Mouse (Mus musculus) C2C12 (cell line): ENCODE measurements at regions not wholly inside any gene's neighbourhood (a gene's known extent, or its start where the extent isn't known, plus 50 kb on each side); places are given as distances from the start of the nearest gene placed in this dataset.

Experiments
- H3K27me3 ChIP-seq: one replicate; pipeline ENCODE4 v1.6.1; 2011; ENCODE audit not compliant: control insufficient read depth, insufficient read depth, insufficient read length
- H3K36me3 ChIP-seq: one replicate; pipeline ENCODE4 v1.6.1; 2011; ENCODE audit not compliant: control insufficient read depth, insufficient read depth
- H3K4me3 ChIP-seq: one replicate; pipeline ENCODE4 v1.5.1; 2011; ENCODE audit warnings: mild to moderate bottlenecking, control low read depth; ENCODE audit not compliant: poor library complexity, insufficient read depth, severe bottlenecking
- H3K79me2 ChIP-seq: one replicate; pipeline ENCODE4 v1.6.1; 2011; ENCODE audit not compliant: control insufficient read depth, insufficient read depth
- H3K79me3 ChIP-seq: one replicate; pipeline ENCODE4 v1.6.1; 2011; ENCODE audit warnings: low read depth, control low read depth
- H3ac ChIP-seq: one replicate; pipeline ENCODE3; 2011; ENCODE audit warnings: low read depth; ENCODE audit not compliant: control insufficient read depth, insufficient read length
- CEBPB ChIP-seq: IDR thresholded peaks from one replicate; pipeline ENCODE4 v1.6.1; 2011; ENCODE audit warnings: low read depth, mild to moderate bottlenecking, control low read depth, moderate library complexity
- CTCF ChIP-seq: IDR thresholded peaks from one replicate; pipeline ENCODE4 v1.5.1; 2011; ENCODE audit not compliant: control insufficient read depth, insufficient read depth, insufficient read length
- FOSL1 ChIP-seq: IDR thresholded peaks from one replicate; pipeline ENCODE4 v1.8.0; 2011; ENCODE audit warnings: mild to moderate bottlenecking, low read length; ENCODE audit not compliant: poor library complexity, insufficient read depth, severe bottlenecking
- MAX ChIP-seq: IDR thresholded peaks from one replicate; pipeline ENCODE4 v1.6.1; 2011; ENCODE audit warnings: mild to moderate bottlenecking, control low read depth
- MYOD1 ChIP-seq: IDR thresholded peaks from one replicate; pipeline ENCODE4 v1.6.1; 2011; ENCODE audit warnings: low read depth; ENCODE audit not compliant: control insufficient read depth, insufficient read length
- MYOG ChIP-seq: IDR thresholded peaks from one replicate; pipeline ENCODE4 v1.6.1; 2011; ENCODE audit not compliant: control insufficient read depth, insufficient read length; ENCODE audit errors: extremely low read depth
- USF1 ChIP-seq: IDR thresholded peaks from one replicate; pipeline ENCODE4 v1.6.1; 2011; ENCODE audit warnings: low read depth, mild to moderate bottlenecking, control low read depth, moderate library complexity

DNA sequence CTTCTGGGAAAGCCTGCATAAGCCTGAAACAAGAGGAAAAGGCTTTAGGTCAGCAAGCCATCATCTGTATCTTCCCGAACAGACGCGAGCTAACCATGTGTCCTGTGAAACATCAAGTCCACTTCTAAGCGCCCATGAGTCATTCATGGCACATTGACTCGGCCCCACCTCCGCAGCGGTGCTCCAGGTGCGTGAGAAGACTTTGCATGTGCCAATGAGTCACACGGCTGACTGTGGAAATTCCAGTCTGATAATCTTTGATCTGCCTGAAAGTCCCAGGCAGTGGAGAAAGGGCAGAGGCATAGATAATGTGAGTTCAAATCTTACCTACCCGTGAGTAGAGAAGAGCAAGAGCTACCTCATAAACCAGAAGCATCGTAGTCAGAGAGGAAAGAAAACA, 137.8 kb downstream of the Pfkfb3 start:
- H3K36me3 ChIP-seq: no peaks in the 10 kb centered on the region
- no peaks in the 10 kb centered on the region for H3K27me3 ChIP-seq
- no peaks in the 10 kb centered on the region for H3K79me3 ChIP-seq
- no peak overlapping the region for H3ac ChIP-seq
- no peaks in the 10 kb centered on the region for H3K79me2 ChIP-seq
- TF ChIP-seq CEBPB (no peak), MAX (no peak), MYOD1 (no peak), USF1 (no peak), MYOG (no peak), FOSL1 (no peak), CTCF (no peak)
- H3K4me3 ChIP-seq: no peak overlapping the region

DNA sequence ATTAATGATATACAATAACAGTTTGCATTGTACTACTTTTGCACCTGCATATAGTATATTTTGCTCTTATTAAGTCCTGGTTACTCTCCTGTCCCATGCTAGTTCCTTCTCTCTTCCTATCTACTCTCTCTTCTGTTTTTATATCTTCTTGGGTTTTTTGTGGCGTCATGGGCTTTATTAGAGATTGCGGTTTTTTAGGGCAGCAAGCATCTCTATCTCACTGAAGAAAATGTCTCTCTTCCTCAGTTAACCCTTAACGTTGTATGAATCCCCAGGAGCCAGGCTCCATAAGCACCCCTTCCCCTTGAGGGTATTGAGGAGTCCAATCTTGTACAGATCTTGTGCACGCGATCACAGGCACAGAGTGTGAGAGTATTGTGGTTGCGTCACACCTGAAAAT, 141.4 kb downstream of the Pfkfb3 start:
- Histone ChIP-seq H3K27me3 (no peaks in the 10 kb centered on the region), H3ac (no peak overlapping the region), H3K79me2 (no peaks in the 10 kb centered on the region), H3K36me3 (no peaks in the 10 kb centered on the region), H3K4me3 (no peak overlapping the region), H3K79me3 (no peaks in the 10 kb centered on the region)
- TF ChIP-seq CEBPB (no peak), MYOD1 (no peak), CTCF (no peak), FOSL1 (no peak), USF1 (no peak), MYOG (no peak)

DNA sequence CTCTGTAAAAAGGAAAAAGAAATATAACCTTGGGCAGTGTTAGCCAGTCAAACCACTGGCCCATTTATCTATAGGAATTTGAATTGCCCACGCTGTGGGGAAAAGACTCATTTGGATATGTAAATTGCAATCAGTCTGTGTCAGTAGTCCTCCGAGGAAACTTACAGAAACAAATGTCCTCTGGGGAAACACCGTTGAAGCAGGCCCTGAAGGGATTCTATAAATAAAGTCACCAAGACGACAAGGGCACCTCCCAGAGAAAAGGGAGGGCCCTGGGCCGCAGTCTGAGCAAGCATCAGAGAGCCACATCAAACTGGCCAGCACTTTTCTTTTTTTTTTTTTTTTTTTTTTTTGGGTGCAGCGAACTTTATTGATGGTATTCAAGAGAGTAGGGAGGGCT, 145.4 kb downstream of the Pfkfb3 start:
- TF ChIP-seq MAX (no peak), MYOD1 (no peak), FOSL1 (no peak), CTCF (no peak), USF1 (no peak), MYOG (no peak), CEBPB (no peak)
- H3K79me3 ChIP-seq: no peaks in the 10 kb centered on the region
- H3K79me2 ChIP-seq: no peaks in the 10 kb centered on the region
- no peak overlapping the region for H3K4me3 ChIP-seq
- H3ac ChIP-seq: no peak overlapping the region
- no peaks in the 10 kb centered on the region for H3K36me3 ChIP-seq
- no peaks in the 10 kb centered on the region for H3K27me3 ChIP-seq

DNA sequence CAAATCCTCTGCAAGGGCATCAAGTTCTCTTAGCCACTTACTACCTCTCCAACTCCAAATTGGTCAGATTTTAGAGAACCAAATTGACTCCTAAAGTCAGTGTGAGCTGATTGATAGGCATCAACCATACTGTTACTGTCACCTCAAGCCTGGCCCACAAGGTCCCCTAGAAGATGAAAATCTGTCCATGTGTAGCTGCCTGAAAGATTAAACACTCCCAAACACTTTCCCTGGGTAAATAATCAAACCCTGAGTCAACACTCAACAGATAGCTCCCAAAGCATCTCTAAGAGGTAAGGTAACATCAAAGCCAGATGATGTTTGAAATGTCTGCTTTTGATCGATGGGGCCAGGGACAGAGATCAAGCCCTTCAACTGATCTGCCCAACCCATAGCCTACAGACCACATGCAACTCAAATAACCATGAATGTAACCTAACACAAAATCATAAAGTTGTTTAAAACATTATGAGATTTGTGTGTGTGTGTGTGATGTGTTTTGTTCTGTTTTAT, 147.7 kb downstream of the Pfkfb3 start:
- H3K79me3 ChIP-seq: no peaks in the 10 kb centered on the region
- H3ac ChIP-seq: no peak overlapping the region
- H3K79me2 ChIP-seq: no peaks in the 10 kb centered on the region
- no peaks in the 10 kb centered on the region for H3K27me3 ChIP-seq
- TF ChIP-seq FOSL1 (no peak), USF1 (no peak), MYOD1 (no peak), MYOG (no peak), MAX (no peak), CTCF (no peak), CEBPB (no peak)
- H3K36me3 ChIP-seq: no peaks in the 10 kb centered on the region
- H3K4me3 ChIP-seq: no peak overlapping the region

DNA sequence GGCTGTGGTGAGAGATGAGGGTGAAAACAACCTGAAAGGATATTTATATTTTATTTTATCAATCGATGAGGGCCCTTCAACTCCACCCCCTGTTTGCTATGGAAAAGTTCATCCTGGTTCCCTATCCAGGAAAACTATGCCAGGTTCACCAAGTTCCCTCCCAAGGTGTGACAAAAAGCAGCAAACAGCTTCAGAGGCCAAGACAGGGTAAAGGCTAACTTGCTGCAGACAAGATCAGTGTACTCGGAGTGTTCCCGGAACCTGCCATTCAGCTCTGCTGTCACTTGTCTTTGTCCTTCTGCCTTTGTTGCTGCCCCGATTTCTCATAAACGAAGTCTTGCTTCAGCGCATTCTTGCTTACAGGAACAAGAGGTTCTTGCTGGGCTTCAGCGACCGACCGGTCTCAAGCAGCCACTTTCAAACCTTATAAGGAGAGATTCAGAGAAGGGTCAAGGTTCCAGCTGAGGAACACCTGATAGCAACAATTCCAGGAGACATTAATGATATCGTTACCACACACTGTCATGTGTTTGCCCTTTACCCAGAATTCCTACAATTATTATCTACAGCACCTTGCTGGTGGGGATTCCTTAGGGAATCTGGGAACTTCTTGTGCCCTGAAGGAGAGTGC, 151.5 kb downstream of the Pfkfb3 start:
- no peak overlapping the region for H3ac ChIP-seq
- H3K79me2 ChIP-seq: no peaks in the 10 kb centered on the region
- no peaks in the 10 kb centered on the region for H3K79me3 ChIP-seq
- H3K27me3 ChIP-seq: no peaks in the 10 kb centered on the region
- no peak overlapping the region for H3K4me3 ChIP-seq
- TF ChIP-seq MYOD1: no peak
- TF ChIP-seq FOSL1: no peak
- no peak for TF ChIP-seq USF1
- TF ChIP-seq MYOG: no peak
- TF ChIP-seq CEBPB: no peak
- no peak for TF ChIP-seq CTCF
- no peak for TF ChIP-seq MAX
- H3K36me3 ChIP-seq: no peaks in the 10 kb centered on the region

DNA sequence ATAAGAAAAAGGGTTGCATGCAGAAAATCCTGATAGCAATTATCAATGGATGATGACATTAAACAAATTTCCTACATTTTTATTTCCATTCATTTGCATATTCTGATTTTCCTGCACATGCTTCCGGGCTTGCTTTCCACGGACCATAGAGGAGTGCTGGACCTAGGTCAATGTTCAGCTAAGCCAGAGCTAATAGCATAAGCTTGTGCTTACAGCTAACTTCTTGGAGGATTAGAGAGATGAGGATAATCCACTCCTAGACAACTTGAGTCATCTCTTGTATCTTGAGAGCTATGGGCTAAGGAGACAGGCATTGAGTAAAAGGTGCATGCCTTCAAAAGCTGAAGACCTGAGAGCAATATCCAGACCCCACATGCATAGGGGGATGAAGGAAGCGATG, 154.5 kb downstream of the Pfkfb3 start:
- no peak for TF ChIP-seq MAX
- no peaks in the 10 kb centered on the region for H3K79me2 ChIP-seq
- H3K27me3 ChIP-seq: no peaks in the 10 kb centered on the region
- H3ac ChIP-seq: no peak overlapping the region
- H3K79me3 ChIP-seq: no peaks in the 10 kb centered on the region
- H3K36me3 ChIP-seq: no peaks in the 10 kb centered on the region
- no peak overlapping the region for H3K4me3 ChIP-seq
